Mouse (Mus musculus) hindbrain, embryonic 15.5 days (tissue): Measurements from ENCODE around the gene 4921507P07Rik. TPM values are rescaled to one million over a fixed set of nuclear protein-coding genes. Genes with fewer than 3 reads are reported as not detected.
"Not testable (repeated sequence)": the region's sequence is repeated elsewhere in the genome, so short reads cannot be mapped to it uniquely, and the experiment has no call there.

Experiments used
- ATAC-seq: fragments of 200-750 bp; cut with Nextera tagmentation; 2 replicates; pipeline ENCODE4 v1.8.0; 2017; ENCODE audit warnings: low read depth, moderate number of reproducible peaks, moderate TSS enrichment; ENCODE audit not compliant: low FRiP score
- H3K27ac ChIP-seq: fragments of 300-500 bp; sonication (generic); replicated peaks from 2 replicates; pipeline ENCODE4 v1.5.1; 2015; ENCODE audit warnings: mild to moderate bottlenecking, inconsistent platforms
- H3K27me3 ChIP-seq: fragments of 300-500 bp; sonication (generic); 2 replicates; pipeline ENCODE4 v1.6.1; 2015; ENCODE audit warnings: control low read depth, inconsistent platforms
- H3K36me3 ChIP-seq: fragments of 300-500 bp; sonication (generic); 2 replicates; pipeline ENCODE4 v1.6.1; 2015; ENCODE audit warnings: control low read depth, inconsistent platforms
- H3K4me1 ChIP-seq: fragments of 300-500 bp; sonication (generic); replicated peaks from 2 replicates; pipeline ENCODE4 v1.6.1; 2015; ENCODE audit warnings: control low read depth, inconsistent platforms
- H3K4me2 ChIP-seq: fragments of 300-500 bp; sonication (generic); 2 replicates; pipeline ENCODE4 v1.6.1; 2015; ENCODE audit warnings: moderate library complexity, mild to moderate bottlenecking, inconsistent platforms
- H3K4me3 ChIP-seq: fragments of 300-500 bp; sonication (generic); 2 replicates; pipeline ENCODE4 v1.5.1; 2015; ENCODE audit warnings: mild to moderate bottlenecking, inconsistent platforms
- H3K9ac ChIP-seq: fragments of 300-500 bp; sonication (generic); 2 replicates; pipeline ENCODE4 v1.6.1; 2015; ENCODE audit warnings: inconsistent platforms
- H3K9me3 ChIP-seq: fragments of 300-500 bp; sonication (generic); 2 replicates; pipeline ENCODE4 v1.6.1; 2016; ENCODE audit warnings: control low read depth, inconsistent platforms
- WGBS: fragments of 180-500 bp; shearing (Covaris S2); methylation state at CpG from one replicate; pipeline ENCODE4 v1.1.7; 2015; 5-methylcytosine and 5-hydroxymethylcytosine counted together
- polyA plus RNA-seq: library from polyadenylated mRNA; unstranded; fragments of >200 nt; fragmentation: Nextera tagmentation; extraction: Ambion mirVana; gene quantifications from 2 replicates; pipeline ENCODE4 v1.2.1, GENCODE M21; 2015

4921507P07Rik gene
- 3.1 and 3.4 TPM in 2 replicates for polyA plus RNA-seq

DNA sequence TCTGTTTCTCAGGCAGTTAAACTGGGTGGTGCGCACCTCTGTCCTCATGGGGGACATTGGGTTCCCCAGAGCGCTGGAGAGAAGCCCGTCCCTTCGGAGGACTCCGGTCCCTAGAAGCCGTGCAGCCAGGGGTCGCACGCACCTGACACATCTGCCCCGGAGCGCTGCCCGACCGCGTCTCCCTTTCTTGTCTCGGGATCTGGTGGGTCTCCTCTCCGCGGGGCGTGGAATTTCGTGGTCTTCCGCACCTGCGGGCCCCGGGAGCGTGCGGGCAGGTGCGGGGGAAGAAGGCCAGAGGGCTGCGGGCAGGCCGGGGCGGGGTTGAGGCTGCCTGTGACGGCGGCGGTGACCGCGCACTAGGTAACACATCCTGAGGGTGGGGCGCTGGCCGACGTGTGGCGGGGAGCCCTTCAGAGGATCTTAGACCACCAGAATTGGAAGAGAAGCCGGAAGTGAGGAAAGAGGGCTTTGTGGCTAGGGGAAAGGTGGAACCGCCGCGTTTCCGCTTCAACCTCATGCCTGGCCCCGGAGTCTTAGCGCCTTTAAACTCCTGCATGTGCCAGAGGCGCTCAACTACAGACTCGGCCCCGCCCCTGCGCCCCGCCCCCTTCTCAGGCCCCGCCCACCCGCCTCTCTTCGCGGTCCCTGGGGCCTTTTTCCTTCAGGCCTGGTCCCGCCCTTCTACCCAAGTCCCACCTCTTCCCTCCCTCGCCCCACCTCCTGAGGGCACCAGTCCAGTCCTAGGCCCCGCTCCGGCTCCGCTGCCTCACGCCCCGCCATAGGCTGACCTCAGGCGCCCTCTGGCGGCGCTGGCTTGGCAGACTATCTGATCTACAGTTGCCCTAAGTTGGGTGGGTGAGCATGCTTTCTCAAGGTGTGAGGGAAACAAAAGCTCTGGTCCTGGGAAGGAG is at the start of gene 4921507P07Rik:
4921507P07Rik (minus strand) TSS at position 332 of the 911 bp plus-strand sequence.
- peak within 1 kb of the TSS; percentile 79 for H3K9ac ChIP-seq
- H3K9me3 ChIP-seq = no peaks in the 10 kb centered on the region
- H3K4me2 ChIP-seq = peak within 1 kb of the TSS; percentile 99
- ATAC-seq = peak; percentile 94
- H3K27me3 ChIP-seq = no peaks in the 10 kb centered on the region
- peaks cover 20% of the 10 kb centered on the region for H3K4me1 ChIP-seq
- peak within 1 kb of the TSS; percentile 78 for H3K27ac ChIP-seq
- WGBS = under 1% methylated on average over 61 of the region's 62 CpGs
- H3K36me3 ChIP-seq = no peaks in the 10 kb centered on the region
- H3K4me3 ChIP-seq = peak within 1 kb of the TSS; percentile 73

DNA sequence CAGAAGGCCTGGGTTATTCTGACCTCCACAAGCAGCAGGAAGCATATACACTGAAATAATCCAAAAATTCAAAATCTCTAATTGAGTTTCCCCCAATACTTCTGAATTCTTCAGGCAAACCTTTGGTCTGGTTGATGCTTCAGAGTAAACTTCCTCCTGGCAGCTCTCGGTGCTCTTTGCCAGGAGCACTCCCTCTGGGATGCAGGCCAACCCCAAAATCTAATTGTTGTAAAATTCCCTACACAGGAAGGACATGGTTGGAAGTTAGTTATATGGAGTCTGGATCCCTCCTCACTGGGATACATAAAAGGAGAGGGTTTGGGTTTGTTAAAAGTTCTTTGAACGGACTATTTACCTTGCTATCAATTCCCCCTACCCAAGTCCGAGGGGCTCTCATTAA is 48.3 kb upstream of the 4921507P07Rik start:
- Histone ChIP-seq H3K4me1 (peaks cover 16% of the 10 kb centered on the region), H3K36me3 (no peaks in the 10 kb centered on the region), H3K27me3 (no peaks in the 10 kb centered on the region), H3K4me2 (no peak overlapping the region), H3K9me3 (no peaks in the 10 kb centered on the region), H3K27ac (no peak overlapping the region), H3K9ac (no peak overlapping the region), H3K4me3 (no peak overlapping the region)
- no peak for ATAC-seq
- WGBS = 73% methylated on average over 3 of the region's 3 CpGs

DNA sequence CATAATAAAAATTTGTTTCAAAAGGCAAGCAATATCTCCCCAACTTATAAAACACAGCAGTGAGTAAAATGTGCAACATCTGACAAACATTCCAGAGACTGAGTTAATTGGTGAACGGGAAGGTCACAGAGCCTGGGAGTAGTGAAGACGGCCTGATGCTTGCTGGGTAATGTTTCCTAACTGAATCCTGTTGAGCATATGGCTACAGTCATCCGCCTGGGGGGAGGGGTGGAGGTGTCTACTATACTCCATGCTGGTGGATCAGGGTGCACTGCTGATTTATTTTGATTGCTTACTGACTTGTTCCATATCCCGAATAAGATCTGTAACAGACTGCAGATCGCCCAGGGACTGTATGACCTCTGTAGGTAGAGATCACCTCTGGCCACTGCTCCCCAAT is 45.5 kb upstream of the 4921507P07Rik start:
- H3K4me2 ChIP-seq = no peak overlapping the region
- ATAC-seq = no peak
- H3K36me3 ChIP-seq = no peaks in the 10 kb centered on the region
- WGBS = 70% methylated on average over 5 of the region's 5 CpGs
- no peak overlapping the region for H3K27ac ChIP-seq
- H3K9ac ChIP-seq = no peak overlapping the region
- no peaks in the 10 kb centered on the region for H3K9me3 ChIP-seq
- no peak overlapping the region for H3K4me3 ChIP-seq
- H3K27me3 ChIP-seq = no peaks in the 10 kb centered on the region
- peaks cover 16% of the 10 kb centered on the region for H3K4me1 ChIP-seq

DNA sequence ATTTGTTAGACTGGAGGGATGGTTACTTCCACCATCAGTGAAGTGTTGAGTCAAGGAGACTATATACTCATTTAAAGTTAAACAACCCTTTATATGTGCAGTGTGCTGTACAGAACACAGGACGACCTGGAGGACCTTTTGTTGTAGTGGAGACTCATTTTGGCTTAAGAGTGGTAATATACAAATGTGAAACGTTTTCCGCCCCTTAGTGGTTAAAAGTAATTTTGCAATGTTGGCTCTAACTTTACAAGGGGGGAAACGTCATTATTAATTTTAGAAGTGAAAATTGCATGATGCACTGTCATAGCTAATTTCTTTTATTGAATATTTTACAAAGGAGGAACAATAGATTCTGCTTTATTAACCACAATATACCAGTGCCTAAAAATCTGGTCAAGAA is 43.9 kb upstream of the 4921507P07Rik start:
- WGBS = 81% methylated on average over 4 of the region's 4 CpGs
- no peak overlapping the region for H3K27ac ChIP-seq
- H3K9me3 ChIP-seq = no peaks in the 10 kb centered on the region
- no peaks in the 10 kb centered on the region for H3K27me3 ChIP-seq
- ATAC-seq = no peak
- H3K36me3 ChIP-seq = no peaks in the 10 kb centered on the region
- H3K4me3 ChIP-seq = no peak overlapping the region
- no peak overlapping the region for H3K9ac ChIP-seq
- H3K4me2 ChIP-seq = no peak overlapping the region
- H3K4me1 ChIP-seq = peaks cover 16% of the 10 kb centered on the region

DNA sequence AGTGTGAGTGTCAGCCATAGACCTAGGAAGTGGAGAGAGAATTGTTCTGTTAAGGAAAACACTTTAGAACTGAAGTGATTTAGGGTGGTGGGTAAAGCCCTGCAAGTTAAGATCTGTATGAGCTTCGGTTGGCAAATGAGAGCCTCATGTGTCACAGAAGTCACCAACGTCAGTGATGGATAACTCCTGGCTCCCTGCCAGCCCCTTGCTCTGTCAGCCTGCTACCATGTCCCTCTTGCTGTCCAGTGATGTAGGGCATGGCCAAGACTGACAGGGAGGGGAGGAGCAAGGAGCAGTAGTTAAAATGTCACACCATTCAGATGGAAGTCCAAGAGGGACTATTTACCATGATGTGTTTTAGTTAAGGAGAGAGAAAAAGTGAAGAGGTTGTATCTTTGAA is 43.2 kb upstream of the 4921507P07Rik start:
- no peak overlapping the region for H3K4me2 ChIP-seq
- no peak overlapping the region for H3K27ac ChIP-seq
- H3K36me3 ChIP-seq = no peaks in the 10 kb centered on the region
- peaks cover 16% of the 10 kb centered on the region for H3K4me1 ChIP-seq
- WGBS = 32% methylated on average over 2 of the region's 2 CpGs
- H3K27me3 ChIP-seq = no peaks in the 10 kb centered on the region
- H3K9me3 ChIP-seq = no peaks in the 10 kb centered on the region
- H3K4me3 ChIP-seq = no peak overlapping the region
- ATAC-seq = no peak
- H3K9ac ChIP-seq = no peak overlapping the region

DNA sequence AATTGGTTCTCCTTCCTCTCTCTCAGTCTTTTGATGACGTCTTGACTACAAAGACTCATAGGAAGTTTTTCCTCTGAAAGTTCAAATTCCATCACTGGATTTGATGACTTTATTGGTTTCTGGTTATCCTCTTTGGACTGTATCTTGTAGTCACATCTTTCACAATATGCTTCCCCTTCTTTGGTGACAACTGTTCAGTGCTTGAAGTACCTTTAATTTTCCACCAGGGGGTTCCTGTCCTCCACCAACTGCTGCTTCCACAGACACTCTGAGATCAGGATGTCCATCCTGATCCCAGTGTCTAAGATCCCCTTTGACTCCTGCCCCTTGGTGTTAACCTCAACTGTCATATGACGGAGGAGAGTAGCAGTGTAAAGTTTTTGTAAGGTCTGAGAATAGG is 29.7 kb upstream of the 4921507P07Rik start:
- H3K4me1 ChIP-seq, H3K9me3 ChIP-seq, H3K36me3 ChIP-seq, H3K27ac ChIP-seq, H3K4me2 ChIP-seq, ATAC-seq, H3K4me3 ChIP-seq, H3K27me3 ChIP-seq, H3K9ac ChIP-seq: not testable (repeated sequence)
- 77% methylated on average over 2 of the region's 2 CpGs for WGBS

DNA sequence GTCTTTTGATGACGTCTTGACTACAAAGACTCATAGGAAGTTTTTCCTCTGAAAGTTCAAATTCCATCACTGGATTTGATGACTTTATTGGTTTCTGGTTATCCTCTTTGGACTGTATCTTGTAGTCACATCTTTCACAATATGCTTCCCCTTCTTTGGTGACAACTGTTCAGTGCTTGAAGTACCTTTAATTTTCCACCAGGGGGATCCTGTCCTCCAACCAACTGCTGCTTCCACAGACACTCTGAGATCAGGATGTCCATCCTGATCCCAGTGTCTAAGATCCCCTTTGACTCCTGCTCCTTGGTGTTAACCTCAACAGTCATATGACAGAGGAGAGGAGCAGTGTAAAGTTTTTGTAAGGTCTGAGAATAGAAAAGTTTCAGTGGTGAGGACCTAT is 21.8 kb upstream of the 4921507P07Rik start:
- H3K9me3 ChIP-seq, H3K4me3 ChIP-seq, H3K27me3 ChIP-seq, ATAC-seq, H3K36me3 ChIP-seq, H3K4me2 ChIP-seq, H3K4me1 ChIP-seq, H3K9ac ChIP-seq, H3K27ac ChIP-seq: not testable (repeated sequence)
- 78% methylated on average over 1 of the region's 1 CpGs for WGBS

DNA sequence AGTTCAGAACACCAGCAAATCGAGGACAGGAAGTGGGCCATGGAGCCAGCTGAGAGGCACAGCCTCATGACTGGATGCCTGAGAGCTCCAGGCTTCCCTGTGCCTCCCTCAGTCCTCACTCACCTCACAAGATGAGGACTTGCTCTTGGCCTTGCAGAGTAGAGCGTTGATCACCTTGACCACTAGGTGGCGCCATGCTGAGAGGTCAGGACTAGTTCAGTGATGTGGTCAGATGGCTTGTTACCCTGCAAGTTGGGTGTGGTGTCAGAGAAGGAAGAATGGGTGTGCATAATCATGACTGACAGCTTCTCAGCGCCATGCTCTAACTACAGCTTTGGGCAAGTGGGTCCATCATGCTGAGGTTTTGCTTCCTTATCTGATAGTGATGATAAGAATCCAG is 5.2 kb upstream of the 4921507P07Rik start:
- no peak overlapping the region for H3K4me2 ChIP-seq
- no peaks in the 10 kb centered on the region for H3K9me3 ChIP-seq
- no peaks in the 10 kb centered on the region for H3K27me3 ChIP-seq
- no peak overlapping the region for H3K9ac ChIP-seq
- no peak for ATAC-seq
- H3K27ac ChIP-seq = no peak overlapping the region
- 41% methylated on average over 4 of the region's 4 CpGs for WGBS
- H3K4me1 ChIP-seq = 0 out of 2 replicates have a peak, but pooled peaks cover 8% of the 10 kb centered on the region
- H3K4me3 ChIP-seq = no peak overlapping the region
- H3K36me3 ChIP-seq = no peaks in the 10 kb centered on the region

DNA sequence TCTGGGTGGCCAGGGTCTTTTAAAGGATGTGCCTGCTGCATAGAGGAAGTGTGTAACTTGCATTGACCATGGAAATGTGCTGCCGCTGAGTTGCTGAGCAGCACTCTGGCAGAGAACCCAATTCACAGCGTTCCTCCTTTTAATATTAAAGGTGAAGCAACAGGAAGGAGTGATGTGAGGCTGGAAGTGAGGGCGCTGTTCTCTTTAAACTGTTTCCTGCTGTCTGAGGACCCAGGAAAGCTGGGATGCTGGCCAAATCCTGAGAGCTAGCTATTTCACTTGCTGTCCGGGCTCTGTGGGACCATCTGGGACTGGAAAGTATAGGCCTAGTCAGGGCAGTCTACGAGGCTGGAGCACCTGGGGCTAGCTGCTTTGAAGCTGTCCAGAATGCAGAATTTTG is 2.1 kb upstream of the 4921507P07Rik start:
- H3K9ac ChIP-seq = no peak overlapping the region
- 44% methylated on average over 5 of the region's 5 CpGs for WGBS
- no peaks in the 10 kb centered on the region for H3K9me3 ChIP-seq
- H3K36me3 ChIP-seq = no peaks in the 10 kb centered on the region
- no peak overlapping the region for H3K4me2 ChIP-seq
- H3K27me3 ChIP-seq = no peaks in the 10 kb centered on the region
- no peak overlapping the region; the same call in 1 of the 2 replicates for H3K27ac ChIP-seq
- ATAC-seq = no peak
- H3K4me1 ChIP-seq = peaks cover 20% of the 10 kb centered on the region
- no peak overlapping the region for H3K4me3 ChIP-seq

DNA sequence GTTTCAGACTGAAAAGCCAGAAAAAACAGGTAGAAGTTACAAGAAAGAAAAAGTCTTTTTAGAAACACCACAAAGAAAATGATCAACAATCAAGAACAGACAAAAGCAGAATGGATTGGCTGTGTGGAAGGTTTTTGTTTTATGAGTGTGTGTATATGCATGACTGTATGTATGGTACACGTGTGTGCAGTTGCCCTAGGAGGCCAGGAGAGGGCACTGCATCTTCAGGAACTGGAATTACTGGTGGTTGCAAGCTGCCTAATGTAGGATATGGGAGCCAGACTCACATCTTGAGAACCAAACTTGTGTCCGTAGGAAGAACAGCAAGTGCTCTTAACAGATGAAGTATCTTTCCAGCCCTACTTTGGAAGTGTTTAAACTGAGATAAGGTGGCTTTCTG is 2.1 kb downstream of the 4921507P07Rik start:
- no peak overlapping the region for H3K9ac ChIP-seq
- H3K27ac ChIP-seq = no peak overlapping the region
- H3K4me3 ChIP-seq = no peak overlapping the region
- no peaks in the 10 kb centered on the region for H3K9me3 ChIP-seq
- H3K36me3 ChIP-seq = no peaks in the 10 kb centered on the region
- no peaks in the 10 kb centered on the region for H3K27me3 ChIP-seq
- 84% methylated on average over 2 of the region's 2 CpGs for WGBS
- H3K4me1 ChIP-seq = peaks cover 20% of the 10 kb centered on the region
- no peak overlapping the region for H3K4me2 ChIP-seq
- ATAC-seq = no peak

DNA sequence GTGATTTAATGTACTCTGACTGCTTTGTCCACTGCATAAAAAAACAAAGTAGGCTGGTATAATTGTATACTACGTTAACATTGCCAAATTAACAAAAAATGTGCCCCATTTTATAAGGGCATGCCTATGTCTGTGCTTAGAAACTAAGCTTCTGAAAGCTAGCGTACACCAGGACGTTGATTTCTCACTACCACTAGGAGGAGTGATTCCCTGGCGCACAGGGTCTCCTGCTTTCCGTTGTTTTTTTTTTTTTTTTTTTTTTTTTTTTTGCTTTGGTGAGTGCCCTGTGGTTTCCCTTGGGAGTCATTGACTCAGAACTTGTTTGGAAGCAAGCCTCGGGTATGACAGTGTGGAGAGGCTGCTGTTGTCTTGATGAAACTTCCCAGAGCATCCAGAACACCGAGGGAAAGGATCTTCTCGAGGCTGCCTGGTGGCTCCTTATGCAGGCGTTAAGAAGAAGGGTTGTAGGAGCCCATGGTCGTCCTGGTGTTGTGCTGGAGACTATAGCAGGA is 3.0 kb downstream of the 4921507P07Rik start:
- peaks cover 17% of the 10 kb centered on the region for H3K4me1 ChIP-seq
- H3K4me2 ChIP-seq = no peak overlapping the region
- no peaks in the 10 kb centered on the region for H3K9me3 ChIP-seq
- no peak overlapping the region for H3K9ac ChIP-seq
- no peak overlapping the region for H3K27ac ChIP-seq
- H3K27me3 ChIP-seq = no peaks in the 10 kb centered on the region
- no peak overlapping the region for H3K4me3 ChIP-seq
- 66% methylated on average over 10 of the region's 10 CpGs for WGBS
- ATAC-seq = no peak
- H3K36me3 ChIP-seq = no peaks in the 10 kb centered on the region

DNA sequence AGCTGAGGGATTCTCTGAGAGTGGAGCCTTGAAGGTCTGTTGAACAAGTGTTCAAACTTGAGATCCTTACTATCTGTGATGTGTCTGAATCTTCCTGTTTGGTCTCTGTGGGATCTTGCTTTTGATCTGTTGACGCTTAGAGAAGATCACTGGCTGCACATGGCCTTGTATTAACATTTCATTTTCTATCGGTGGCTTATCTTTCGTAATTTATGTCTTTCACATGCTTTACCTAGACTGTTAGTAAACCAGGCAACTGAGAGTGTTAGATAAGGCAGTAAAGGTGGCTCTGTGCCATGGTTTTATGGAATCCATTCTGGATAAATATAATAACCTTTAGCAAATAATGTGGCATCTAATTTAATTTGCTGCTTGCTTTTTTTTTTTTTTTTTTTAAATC is 6.2 kb downstream of the 4921507P07Rik start:
- ATAC-seq = no peak
- Histone ChIP-seq H3K27ac (no peak overlapping the region), H3K9ac (no peak overlapping the region), H3K4me2 (no peak overlapping the region), H3K9me3 (no peaks in the 10 kb centered on the region), H3K4me1 (peaks cover under 1% of the 10 kb centered on the region; the same call in 1 of the 2 replicates), H3K36me3 (no peaks in the 10 kb centered on the region), H3K4me3 (no peak overlapping the region), H3K27me3 (no peaks in the 10 kb centered on the region)
- 91% methylated on average over 3 of the region's 3 CpGs for whole genome bisulfite sequencing
